Mouse (Mus musculus) c-Kit-positive CD71-negative TER-119-negative erythroid progenitor cells, embryonic 14.5 days (primary cell): ENCODE data around the gene Men1.

Experiments
- DNase-seq: peaks from one replicate; pipeline ENCODE4 v3.0.0-alpha.2; 2013; ENCODE audit warnings: low read depth

Men1 gene

DNA sequence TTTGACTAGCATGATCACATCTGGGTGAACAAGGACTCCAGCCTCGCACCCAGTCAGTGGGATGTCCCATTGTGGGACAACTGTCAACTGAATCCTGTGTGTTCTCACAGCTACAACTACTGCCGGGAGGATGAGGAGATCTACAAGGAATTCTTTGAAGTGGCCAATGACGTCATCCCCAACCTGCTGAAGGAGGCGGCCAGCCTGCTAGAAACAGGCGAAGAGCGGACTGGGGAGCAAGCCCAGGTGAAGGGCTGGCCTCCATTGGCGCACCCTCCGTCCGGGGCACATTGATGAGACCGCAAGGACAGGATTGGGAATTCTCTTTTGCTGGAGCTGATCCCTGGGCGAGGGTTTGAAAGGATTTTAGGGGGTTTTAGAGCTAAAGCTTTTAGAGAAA, 3.9 kb downstream of the Men1 start:
- no peak for DNase-seq

DNA sequence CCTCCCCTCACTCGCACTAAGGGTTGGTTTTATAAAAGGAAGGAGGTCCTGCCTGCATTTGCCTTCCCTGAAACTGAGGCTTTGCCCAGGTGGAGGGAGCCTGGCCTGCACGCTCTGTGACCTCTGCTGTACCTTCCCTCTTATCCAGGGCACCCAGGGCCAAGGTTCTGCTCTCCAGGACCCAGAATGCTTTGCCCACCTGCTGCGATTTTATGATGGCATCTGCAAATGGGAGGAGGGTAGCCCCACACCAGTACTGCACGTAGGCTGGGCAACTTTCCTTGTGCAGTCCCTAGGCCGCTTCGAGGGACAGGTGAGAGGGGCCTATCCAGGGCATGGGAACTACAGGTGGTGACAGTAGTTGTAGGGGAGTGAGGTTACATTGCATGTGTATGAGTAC, 4.4 kb downstream of the Men1 start:
- no peak for DNase-seq

DNA sequence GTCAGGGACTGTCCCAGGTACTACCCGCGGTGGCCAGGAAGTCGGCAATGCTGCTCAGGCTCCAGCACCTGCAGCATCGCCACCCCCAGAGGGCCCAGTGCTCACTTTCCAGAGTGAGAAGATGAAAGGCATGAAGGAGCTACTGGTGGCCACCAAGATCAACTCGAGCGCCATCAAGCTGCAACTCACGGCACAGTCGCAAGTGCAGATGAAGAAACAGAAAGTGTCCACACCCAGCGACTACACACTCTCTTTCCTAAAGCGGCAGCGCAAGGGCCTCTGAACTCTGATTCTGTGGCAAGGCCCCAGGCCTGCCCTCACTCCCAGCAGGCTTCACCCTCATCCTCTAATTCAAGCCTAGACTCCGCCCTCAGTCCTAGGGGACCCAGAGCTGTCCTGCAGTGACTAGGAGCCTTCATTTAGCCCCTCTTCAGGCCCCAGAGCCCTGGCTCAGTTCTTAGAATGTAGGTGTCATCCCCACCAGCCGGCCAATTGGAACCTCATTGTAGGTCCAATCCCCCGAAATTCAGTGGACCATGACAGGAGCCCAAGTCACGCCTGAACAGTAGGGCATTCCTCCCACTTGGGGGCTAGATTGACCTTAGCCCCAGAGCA, 5.2 kb downstream of the Men1 start:
- DNase-seq: no peak

DNA sequence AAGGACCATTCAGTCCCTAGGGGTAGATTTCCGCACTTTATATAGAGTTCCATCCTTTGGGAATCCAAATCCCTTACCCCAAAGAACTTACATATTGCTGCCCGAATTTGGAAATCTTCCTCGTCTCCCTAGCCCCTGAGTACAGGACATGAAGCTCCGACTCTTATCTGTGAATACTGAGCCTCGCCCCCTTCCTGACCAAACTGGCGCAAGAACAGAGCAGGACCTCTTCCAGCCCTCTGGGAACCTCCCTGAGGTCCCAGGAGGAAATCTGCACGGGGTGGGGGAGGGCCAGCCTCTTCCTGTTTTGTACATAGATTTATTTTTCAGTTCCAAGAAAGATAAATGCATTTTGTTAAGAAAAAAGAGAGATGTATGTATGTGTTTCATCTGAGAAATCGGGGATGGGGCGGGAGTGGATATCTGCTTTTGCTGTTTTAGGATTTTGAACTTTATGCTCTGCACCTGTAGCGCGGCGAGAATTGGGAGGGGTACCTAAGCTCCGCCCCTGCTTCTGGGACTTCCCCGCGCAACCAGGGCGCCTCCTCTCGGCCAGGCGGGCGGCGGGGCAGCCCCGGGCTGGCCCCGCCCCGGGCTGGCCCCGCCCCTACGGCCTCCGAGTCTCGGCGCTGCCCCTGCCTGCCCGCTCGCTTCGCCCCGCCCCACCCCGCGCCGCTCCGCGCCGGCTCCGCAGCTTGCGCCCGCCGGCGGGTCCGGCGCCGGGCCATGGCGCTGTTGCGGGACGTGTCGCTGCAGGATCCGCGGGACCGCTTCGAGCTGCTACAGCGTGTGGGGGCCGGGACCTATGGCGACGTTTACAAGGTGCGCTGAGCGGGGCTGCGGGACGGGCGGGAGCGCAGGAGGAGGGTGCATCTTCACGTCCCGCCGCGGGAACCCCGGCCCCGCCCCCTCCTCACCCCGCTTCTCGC, 6.0 kb downstream of the Men1 start, which contains the start of gene Map4k2:
Gene Map4k2, plus strand, starts transcription at position 612 of the 929 bp plus-strand sequence.
- no peak for DNase-seq

DNA sequence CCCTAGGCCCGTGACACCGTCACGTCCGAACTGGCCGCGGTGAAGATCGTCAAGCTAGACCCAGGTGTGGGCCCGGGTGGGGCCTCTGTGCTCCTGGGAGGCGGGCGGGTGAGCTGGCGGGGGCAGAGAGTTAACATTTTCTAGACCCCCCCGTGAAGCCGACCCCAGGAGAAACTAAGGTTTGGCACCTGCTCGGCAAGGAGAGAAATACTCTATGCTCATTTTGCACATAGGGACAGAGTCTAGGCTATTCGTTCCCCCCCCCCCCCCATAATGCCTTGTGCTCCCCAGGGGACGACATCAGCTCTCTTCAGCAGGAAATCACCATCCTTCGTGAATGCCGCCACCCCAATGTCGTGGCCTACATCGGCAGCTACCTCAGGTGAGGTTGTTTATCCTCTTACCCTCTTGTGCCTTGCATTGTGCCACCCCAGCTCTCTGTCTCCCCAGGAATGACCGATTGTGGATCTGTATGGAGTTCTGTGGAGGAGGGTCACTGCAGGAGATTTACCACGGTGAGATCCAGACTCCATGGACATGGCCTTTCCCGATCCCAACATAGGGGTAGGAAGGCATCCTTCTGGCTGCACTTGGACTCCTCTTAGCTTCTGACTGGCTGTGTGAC, 6.8 kb downstream of the Men1 start:
- DNase-seq: no peak

DNA sequence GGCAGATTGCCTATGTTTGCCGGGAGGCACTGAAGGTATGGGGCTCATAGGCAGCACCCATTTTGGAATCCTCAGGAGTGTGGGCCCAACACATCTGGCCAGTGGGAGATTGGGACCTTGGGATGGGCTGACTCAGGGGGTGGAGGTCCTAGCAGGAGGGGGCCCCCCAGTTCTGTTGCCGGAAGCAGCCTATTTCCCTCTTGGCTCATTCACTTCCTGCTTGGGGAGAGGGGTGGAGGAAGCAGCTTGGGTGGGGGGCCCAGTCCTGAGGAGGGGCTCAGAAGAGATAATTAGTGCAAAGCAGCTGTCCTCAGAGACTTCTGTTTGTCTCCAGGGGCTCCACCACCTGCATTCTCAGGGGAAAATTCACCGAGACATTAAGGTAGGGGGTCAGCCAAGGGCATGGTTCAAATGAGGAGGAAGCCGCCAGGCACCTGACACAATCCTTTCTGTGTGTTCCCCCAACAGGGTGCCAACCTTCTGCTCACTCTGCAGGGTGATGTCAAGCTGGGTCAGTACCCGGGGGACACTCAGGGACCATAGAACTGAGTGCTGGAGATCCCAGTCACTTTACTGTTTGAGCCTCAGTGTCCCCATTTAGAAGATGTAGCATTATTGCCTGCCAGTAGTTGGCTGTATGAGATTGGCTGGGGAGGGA, 7.6 kb downstream of the Men1 start:
- DNase-seq: no peak

DNA sequence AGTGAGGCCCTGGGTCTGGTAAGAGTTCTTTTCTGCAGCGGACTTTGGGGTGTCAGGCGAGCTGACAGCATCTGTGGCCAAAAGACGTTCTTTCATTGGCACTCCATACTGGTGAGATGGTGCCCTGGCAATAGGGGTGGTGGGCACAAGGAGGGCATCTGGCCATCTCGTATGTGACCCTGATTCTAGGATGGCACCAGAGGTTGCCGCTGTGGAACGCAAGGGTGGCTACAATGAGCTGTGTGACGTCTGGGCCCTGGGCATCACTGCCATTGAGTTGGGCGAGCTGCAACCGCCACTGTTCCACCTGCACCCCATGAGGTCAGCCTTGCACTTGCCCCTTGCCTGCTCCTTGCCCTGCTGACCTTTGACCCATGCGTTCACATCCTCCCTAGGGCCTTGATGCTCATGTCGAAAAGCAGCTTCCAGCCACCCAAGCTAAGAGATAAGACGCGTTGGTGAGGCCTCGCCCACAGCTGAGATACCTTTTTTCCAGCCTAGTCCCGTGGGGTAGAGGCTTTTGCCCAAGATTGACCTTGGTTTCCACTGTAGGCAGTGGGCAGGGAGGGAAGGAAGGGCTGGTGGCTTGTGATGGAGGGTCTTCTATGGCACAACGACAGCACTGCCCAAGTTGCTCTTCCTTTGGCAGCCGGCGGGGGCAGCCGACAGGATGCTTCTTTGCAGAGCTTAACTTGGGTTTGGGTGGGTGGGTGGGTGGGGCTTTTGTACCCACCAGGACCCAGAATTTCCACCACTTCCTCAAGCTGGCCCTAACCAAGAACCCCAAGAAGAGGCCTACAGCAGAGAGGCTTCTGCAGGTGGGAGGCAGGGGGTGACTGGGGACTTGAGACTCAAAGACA, 8.5 kb downstream of the Men1 start:
- no peak for DNase-seq

DNA sequence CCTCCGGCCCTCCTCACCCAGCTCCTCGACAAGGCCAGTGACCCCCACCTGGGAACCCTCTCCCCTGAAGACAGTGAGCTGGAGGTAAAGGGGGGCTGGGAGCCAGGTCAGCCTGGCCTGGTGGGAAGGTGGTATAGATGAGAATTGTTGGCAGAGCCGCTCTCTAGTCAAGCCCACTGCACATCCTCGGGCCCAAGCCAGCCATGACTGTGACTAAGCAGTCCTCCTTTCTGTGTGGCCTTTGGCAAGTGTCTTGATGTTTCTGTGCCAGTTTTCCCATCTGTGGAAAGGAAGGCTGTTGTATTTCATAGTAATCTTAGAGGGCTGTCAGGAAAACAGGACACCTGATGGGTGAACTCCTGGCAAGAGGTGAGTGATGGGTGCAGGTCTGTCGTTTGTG, 9.2 kb downstream of the Men1 start:
- no peak for DNase-seq

DNA sequence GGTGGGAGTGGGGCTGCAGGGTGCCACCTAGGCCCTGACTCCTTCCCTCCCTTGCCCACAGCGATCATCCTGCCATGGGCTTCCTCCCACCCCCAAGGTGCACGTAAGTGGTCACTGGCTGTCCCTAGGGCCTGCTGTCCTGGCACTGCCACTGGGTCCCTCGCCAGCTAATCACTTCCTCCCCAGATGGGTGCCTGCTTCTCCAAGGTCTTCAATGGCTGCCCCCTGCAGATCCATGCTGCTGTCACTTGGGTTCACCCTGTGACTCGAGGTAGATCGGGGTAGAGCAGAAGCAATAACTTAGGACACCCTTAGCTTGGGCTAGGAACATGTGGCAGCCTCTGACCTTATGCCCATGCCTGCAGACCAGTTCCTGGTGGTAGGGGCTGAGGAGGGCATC, 11.2 kb downstream of the Men1 start:
- no peak for DNase-seq

DNA sequence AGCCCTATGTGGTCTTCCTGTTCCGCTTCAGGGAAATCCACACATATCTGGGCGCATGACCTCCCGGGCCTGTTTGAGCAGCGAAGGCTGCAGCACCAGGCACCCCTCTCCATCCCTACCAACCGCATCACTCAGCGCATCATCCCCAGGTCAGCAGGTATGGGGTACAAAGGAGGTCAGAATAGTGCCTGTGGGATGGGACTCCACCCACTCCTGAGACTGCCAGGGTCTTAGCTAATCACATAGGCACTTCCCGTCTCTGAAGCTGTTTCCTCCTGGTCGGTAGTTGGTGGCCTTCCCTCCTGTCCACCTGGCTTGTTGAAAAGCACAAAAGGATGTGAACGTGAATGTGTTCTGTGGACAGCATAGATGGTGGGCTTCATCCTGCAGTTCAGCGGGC, 11.9 kb downstream of the Men1 start:
- no peak for DNase-seq

DNA sequence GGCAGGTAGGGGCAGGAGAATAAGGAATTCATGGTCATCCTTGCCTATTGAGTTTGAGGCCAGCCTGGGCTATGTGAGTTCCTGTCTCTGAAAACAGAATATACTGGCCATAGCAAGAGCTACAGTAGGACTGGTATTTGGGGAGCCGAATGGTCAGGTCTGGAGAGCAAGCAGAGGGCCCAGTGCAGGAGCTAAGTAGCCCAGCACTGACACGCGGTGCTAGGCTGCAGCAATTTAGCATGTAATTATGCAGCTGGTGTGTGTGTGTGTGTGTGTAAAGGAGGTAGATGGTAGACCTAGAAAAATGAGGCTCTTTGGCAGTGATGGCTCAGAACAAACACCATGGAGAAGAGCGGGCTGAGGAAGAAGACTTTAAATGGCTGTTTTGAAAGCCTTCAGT, 12.8 kb downstream of the Men1 start:
- DNase-seq: no peak

DNA sequence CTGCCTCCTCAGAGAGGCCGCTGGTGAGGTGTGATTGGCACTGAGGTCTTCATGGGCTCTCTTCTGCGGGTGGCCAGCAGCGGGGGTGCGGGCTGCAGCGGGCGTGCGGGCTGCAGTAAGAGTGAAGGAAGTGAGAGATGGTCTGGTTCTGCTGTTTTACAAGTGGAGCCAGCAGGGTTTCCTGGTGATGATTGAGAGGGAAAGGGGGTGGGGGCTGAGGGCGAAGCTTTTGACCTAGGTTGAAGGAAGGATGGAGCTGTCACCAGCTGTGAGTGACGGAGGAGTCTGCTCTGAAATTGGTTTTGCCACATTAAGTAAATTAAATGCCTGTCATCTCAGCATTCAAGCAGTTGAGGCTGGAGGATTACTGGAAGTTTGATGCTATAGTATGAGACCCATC, 13.9 kb downstream of the Men1 start:
- no peak for DNase-seq

DNA sequence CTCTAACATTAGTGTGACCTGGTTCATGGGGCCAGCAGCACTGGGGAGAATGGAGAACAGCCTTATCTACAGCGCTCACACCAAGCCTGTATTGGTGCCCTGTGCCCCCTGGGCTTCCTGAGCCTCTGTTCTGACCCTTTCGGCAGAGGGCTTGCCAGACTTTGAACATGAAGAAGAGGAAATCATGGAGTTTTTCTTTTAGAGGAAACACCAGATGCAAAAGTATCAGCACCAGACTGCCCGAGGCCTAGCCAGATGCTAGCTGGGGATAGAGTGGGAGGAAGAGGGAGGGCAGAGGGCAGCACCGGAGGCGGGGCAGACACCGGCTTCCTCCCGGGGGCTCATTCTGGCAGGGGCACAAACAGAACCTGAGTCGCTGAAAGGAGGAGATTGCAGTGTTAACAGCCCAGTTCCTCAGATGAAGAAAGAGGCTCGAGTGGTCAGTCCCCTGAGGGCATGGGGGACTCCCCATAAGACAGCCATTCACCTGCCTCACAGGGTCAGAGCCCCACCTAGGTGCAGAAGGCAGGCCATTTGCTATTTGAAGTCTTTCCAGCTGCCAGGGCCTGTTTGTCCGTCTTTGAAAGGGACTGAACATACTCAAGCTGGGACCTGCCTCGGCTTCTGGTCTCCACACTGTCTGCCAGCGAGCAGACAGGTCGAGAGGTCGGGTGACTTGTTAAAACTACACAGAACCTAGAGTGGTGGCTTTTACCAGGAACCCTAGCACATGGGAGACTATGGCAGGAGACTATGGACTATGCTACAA, 14.6 kb downstream of the Men1 start:
- DNase-seq: no peak

DNA sequence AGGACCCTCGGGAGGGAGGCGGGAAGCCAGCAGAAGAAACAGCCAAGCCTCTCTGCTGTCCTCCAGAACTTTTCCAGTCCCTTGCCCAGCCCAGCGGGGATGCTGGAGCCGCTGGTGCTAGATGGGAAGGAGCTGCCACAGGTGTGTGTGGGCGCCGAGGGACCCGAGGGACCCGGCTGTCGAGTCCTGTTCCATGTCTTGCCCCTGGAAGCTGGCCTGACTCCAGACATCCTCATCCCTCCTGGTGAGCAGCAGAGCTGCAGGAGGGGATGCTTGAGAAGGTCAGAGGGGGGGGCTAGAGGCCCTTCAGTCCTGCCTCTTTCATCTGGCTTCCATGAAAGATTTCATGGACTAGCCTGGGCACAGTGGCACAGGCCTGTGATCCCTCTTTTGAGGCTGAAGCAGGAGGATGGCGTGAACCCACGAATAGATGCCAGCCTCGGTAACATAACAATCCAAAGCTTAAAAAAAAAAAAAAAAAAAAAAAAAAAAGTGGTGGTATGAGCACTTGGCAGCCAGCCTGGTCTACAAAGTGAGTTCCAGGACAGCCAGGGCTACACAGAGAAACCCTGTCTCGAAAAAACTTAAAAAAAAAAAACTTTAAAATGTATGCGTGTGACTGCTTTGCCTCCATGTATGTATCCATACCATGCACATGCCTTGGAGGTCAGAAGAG, 16.8 kb downstream of the Men1 start:
- no peak for DNase-seq

DNA sequence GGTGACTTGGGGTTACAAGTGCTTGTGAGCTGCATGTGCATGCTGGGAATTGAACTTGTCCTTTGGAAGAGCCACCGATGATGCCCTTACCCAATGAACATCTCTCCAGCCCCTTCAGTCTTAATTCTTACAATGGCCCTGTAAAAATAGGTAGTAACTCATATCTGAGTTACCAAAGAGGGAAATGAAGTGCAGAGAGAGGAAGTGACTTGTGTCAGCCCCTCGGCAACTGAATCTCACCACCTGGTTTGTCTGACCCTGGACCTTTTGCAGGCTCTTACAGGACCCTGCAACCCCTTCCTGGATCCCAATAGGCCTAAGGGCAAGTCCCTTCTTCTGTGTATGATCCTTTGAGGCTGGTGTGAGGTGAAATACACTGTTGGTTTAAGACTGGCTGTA, 17.3 kb downstream of the Men1 start:
- no peak for DNase-seq

DNA sequence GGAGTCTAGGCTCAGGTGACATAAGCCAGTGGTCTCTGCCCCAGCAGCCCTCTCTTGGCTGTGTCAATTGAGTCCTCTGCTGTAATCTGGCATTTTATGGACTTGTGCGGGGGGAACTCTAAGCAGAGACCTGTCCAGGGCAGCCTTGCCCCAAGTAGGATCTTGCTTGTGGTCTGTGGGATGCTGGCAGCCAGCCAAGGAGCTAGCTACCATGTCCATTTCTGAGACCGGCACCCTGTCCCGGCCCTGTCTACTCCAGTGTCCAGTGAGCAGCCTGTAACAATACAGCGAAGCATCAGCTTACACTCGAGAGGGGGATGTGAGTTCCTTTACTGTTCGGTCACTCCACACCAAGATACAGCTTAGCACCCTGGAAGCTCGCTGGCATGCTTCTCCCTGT, 19.3 kb downstream of the Men1 start:
- no peak for DNase-seq

DNA sequence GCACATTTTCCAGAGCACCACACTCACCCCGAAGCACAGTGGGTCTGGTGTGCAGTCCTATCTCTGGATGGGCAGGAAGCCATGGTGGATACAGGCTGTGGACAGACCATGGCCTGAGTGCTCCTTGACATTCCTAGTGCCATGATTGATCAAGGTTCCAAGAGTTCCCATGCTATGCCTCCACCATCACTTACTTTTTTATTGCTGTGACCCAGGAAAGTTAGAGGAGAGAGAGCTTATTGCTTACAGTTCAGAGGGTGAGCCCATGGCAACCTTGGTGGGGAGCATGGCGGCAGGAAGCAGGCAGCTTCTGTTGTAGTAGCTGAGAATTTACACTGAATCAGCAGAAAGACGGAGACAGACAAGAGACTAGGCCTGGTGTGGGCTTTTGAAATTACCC, 26.5 kb downstream of the Men1 start:
- no peak for DNase-seq

DNA sequence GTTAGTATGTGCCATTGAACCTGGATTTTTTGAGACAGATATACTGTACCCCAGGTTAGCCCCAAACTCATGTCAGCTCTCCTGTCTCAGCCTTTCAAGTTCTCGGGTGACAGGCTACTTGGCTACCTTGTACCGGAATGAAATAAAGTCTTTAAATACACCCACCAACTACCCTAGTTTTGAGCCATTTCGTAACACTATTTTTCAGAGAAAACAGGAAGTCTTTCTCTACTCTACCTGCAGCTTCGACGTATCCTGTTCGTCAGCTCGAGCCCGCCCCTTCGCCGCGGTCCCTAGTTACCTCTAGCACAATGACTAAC, 28.3 kb downstream of the Men1 start:
- no peak for DNase-seq

DNA sequence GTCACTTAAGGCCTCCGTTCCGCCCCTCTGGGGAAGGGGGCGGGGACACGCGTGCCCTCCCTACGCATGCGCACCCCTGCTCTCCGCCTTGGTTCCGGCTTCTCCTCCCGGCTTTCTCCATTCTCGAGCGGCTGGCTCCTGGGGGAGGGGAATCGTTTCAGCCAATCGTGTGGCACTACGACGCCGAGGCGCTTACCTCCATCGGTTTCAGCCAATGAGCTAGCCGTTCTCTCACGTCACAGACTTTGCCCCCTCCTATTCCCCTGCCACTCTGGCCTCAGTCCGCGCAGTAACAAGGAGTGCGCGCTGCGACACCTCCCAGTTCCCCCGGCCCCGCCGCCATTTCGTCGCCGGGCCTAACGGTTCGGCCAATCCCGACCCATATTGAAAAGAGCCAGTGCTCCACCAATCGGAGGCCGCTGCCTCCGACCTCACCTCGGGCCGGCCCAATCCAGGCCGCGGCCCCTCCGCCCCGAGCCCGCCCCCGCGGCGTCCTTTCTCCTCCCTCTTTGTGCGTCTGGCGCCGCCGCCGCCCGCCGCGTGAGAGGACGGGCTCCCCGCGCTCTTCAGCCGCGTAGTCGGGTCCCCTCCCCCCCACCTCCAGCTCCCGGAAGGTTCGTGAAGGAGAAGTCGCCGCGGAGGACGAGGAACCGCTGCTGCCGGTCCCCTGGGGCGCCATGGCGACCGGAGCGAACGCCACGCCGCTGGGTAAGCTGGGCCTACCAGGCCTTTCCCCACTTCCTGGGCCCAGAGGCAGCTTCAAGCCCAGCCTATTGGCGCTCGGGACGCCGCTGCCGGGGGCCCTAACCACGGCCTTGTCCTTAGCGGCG, 28.8 kb downstream of the Men1 start, which contains the start of gene Sf1:
Gene Sf1, plus strand, starts transcription at position 280 of the 830 bp plus-strand sequence.
- peak; percentile 99 for DNase-seq
